Mouse (Mus musculus): ENCODE measurements at regions not wholly inside any gene's neighbourhood (a gene's known extent, or its start where the extent isn't known, plus 50 kb on each side); places are given as distances from the start of the nearest gene placed in this dataset.
A peak's percentile ranks its signal among the peaks of the same experiment; 100 is the strongest.

- Histone ChIP-seq H3K9me3 (ENCODE audit: control insufficient read depth, low read length) (no peaks in the 10 kb centered on the region), H3K36me3 (ENCODE audit: control insufficient read depth, insufficient read depth, low read length) (no peaks in the 10 kb centered on the region), H3K9ac (ENCODE audit: low read depth, low read length, severe bottlenecking) (no peak overlapping the region), H3K4me1 (ENCODE audit: control insufficient read depth, insufficient read depth, low read length) (no peaks in the 10 kb centered on the region), H3K4me2 (replicated peaks; ENCODE audit: low read depth, low read length, severe bottlenecking) (no peak overlapping the region), H3K4me3 (replicated peaks; ENCODE audit: low read length) (no peak overlapping the region), H3K27ac (replicated peaks; ENCODE audit: low read depth, low read length) (no peak overlapping the region), H3K27me3 (ENCODE audit: control insufficient read depth, insufficient read depth, low read length) (no peaks in the 10 kb centered on the region)
- no peak for TF ChIP-seq POLR2A (IDR thresholded peaks at IDR 0.05; ENCODE audit: borderline replicate concordance, extremely low read depth, insufficient read depth, insufficient read length)
- no peak for ATAC-seq (ENCODE audit: low FRiP score, low read depth)
- no peak for DNase-seq (ENCODE audit: low spot score)
These were observed 191.6 kb upstream of the Xrcc4 start for GRCm38 (mm10) chr13:90280976-90281375.

GRCm38 (mm10) chr13:90279786-90280382 is 190.5 kb upstream of the Xrcc4 start:
- 58% methylated on average over 3 of the region's 3 CpGs for WGBS
- no peak overlapping the region for H3K4me3 ChIP-seq (replicated peaks; ENCODE audit: low read length)
- no peak for TF ChIP-seq POLR2A (IDR thresholded peaks at IDR 0.05; ENCODE audit: borderline replicate concordance, extremely low read depth, insufficient read depth, insufficient read length)
- no peak overlapping the region for H3K9ac ChIP-seq (ENCODE audit: low read depth, low read length, severe bottlenecking)
- H3K9me3 ChIP-seq (ENCODE audit: control insufficient read depth, low read length) = no peaks in the 10 kb centered on the region
- no peak for DNase-seq (ENCODE audit: low spot score)
- no peak overlapping the region for H3K4me2 ChIP-seq (replicated peaks; ENCODE audit: low read depth, low read length, severe bottlenecking)
- no peaks in the 10 kb centered on the region for H3K36me3 ChIP-seq (ENCODE audit: control insufficient read depth, insufficient read depth, low read length)
- ATAC-seq (ENCODE audit: low FRiP score, low read depth) = no peak
- no peaks in the 10 kb centered on the region for H3K27me3 ChIP-seq (ENCODE audit: control insufficient read depth, insufficient read depth, low read length)
- H3K4me1 ChIP-seq (ENCODE audit: control insufficient read depth, insufficient read depth, low read length) = no peaks in the 10 kb centered on the region
- H3K27ac ChIP-seq (replicated peaks; ENCODE audit: low read depth, low read length) = no peak overlapping the region

- H3K9ac ChIP-seq (ENCODE audit: low read depth, low read length, severe bottlenecking) = no peak overlapping the region
- TF ChIP-seq POLR2A (IDR thresholded peaks at IDR 0.05; ENCODE audit: borderline replicate concordance, extremely low read depth, insufficient read depth, insufficient read length) = no peak
- no peak overlapping the region for H3K4me2 ChIP-seq (replicated peaks; ENCODE audit: low read depth, low read length, severe bottlenecking)
- 0 out of 2 replicates have a peak overlapping the region, but pooled peaks have one; percentile 38 for H3K27ac ChIP-seq (replicated peaks; ENCODE audit: low read depth, low read length)
- H3K36me3 ChIP-seq (ENCODE audit: control insufficient read depth, insufficient read depth, low read length) = no peaks in the 10 kb centered on the region
- H3K27me3 ChIP-seq (ENCODE audit: control insufficient read depth, insufficient read depth, low read length) = no peaks in the 10 kb centered on the region
- ATAC-seq (ENCODE audit: low FRiP score, low read depth) = no peak
- no peak overlapping the region for H3K4me3 ChIP-seq (replicated peaks; ENCODE audit: low read length)
- DNase-seq (ENCODE audit: low spot score) = no peak
- no peaks in the 10 kb centered on the region for H3K4me1 ChIP-seq (ENCODE audit: control insufficient read depth, insufficient read depth, low read length)
- H3K9me3 ChIP-seq (ENCODE audit: control insufficient read depth, low read length) = no peaks in the 10 kb centered on the region
These were observed 189.9 kb upstream of the Xrcc4 start for GRCm38 (mm10) chr13:90279355-90279754.

- TF ChIP-seq POLR2A (IDR thresholded peaks at IDR 0.05; ENCODE audit: borderline replicate concordance, extremely low read depth, insufficient read depth, insufficient read length) = no peak
- no peak overlapping the region for H3K27ac ChIP-seq (replicated peaks; ENCODE audit: low read depth, low read length)
- ATAC-seq (ENCODE audit: low FRiP score, low read depth) = no peak
- H3K27me3 ChIP-seq (ENCODE audit: control insufficient read depth, insufficient read depth, low read length) = no peaks in the 10 kb centered on the region
- H3K4me1 ChIP-seq (ENCODE audit: control insufficient read depth, insufficient read depth, low read length) = no peaks in the 10 kb centered on the region
- DNase-seq (ENCODE audit: low spot score) = no peak
- no peaks in the 10 kb centered on the region for H3K9me3 ChIP-seq (ENCODE audit: control insufficient read depth, low read length)
- 81% methylated on average over 3 of the region's 3 CpGs for WGBS
- H3K4me3 ChIP-seq (replicated peaks; ENCODE audit: low read length) = no peak overlapping the region
- H3K4me2 ChIP-seq (replicated peaks; ENCODE audit: low read depth, low read length, severe bottlenecking) = no peak overlapping the region
- no peaks in the 10 kb centered on the region for H3K36me3 ChIP-seq (ENCODE audit: control insufficient read depth, insufficient read depth, low read length)
- no peak overlapping the region for H3K9ac ChIP-seq (ENCODE audit: low read depth, low read length, severe bottlenecking)
These were observed 169.8 kb upstream of the Xrcc4 start for GRCm38 (mm10) chr13:90259071-90259742.

- Histone ChIP-seq H3K27me3 (ENCODE audit: control insufficient read depth, insufficient read depth, low read length) (no peaks in the 10 kb centered on the region), H3K9me3 (ENCODE audit: control insufficient read depth, low read length) (no peaks in the 10 kb centered on the region), H3K27ac (replicated peaks; ENCODE audit: low read depth, low read length) (no peak overlapping the region), H3K36me3 (ENCODE audit: control insufficient read depth, insufficient read depth, low read length) (no peaks in the 10 kb centered on the region), H3K4me2 (replicated peaks; ENCODE audit: low read depth, low read length, severe bottlenecking) (no peak overlapping the region), H3K4me3 (replicated peaks; ENCODE audit: low read length) (no peak overlapping the region), H3K4me1 (ENCODE audit: control insufficient read depth, insufficient read depth, low read length) (peaks cover 6% of the 10 kb centered on the region), H3K9ac (ENCODE audit: low read depth, low read length, severe bottlenecking) (no peak overlapping the region)
- DNase-seq (ENCODE audit: low spot score) (no peak), ATAC-seq (ENCODE audit: low FRiP score, low read depth) (no peak)
- no peak for TF ChIP-seq POLR2A (IDR thresholded peaks at IDR 0.05; ENCODE audit: borderline replicate concordance, extremely low read depth, insufficient read depth, insufficient read length)
- WGBS = 19% methylated on average over 1 of the region's 1 CpGs
These were observed 163.6 kb upstream of the Xrcc4 start for GRCm38 (mm10) chr13:90252981-90253380.

Measured in limb, embryonic 14.5 days (tissue).